Mouse (Mus musculus) spleen, embryonic (tissue): ENCODE results near the gene Stradb.
"Not testable (repeated sequence)": the region's sequence is repeated elsewhere in the genome, so short reads cannot be mapped to it uniquely, and the experiment has no call there.

Experiments
- CTCF ChIA-PET: fragments of 350-600 bp; sonication (Branson Sonifier 250); formaldehyde crosslinking; loops from one replicate; lab custom pipeline; 2022; lab: Charles Lee

Stradb gene

GRCm38 (mm10) chr1:58958789-58959526 is 14.4 kb upstream of the Stradb start:
- CTCF ChIA-PET: not testable (repeated sequence)

DNA sequence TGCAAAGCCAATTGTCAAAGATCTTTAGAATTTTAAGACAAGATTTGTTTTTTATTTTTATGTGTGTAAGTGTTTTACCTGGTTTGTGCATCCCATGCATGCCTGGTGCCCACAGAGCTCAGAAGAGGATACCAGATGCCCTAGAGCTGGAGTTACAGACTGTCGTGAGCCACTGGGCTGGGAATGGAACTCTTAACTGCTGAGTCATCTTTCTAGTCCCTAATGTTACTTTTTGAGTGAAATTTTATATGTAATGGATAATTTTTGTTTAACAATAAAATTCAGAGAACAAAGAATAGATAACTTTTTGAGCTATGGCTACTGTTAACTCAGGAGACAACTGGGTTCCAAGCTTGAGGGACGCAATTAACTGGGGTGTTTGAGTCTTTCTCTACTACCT is 13.6 kb upstream of the Stradb start:
- CTCF ChIA-PET: no interaction called here

DNA sequence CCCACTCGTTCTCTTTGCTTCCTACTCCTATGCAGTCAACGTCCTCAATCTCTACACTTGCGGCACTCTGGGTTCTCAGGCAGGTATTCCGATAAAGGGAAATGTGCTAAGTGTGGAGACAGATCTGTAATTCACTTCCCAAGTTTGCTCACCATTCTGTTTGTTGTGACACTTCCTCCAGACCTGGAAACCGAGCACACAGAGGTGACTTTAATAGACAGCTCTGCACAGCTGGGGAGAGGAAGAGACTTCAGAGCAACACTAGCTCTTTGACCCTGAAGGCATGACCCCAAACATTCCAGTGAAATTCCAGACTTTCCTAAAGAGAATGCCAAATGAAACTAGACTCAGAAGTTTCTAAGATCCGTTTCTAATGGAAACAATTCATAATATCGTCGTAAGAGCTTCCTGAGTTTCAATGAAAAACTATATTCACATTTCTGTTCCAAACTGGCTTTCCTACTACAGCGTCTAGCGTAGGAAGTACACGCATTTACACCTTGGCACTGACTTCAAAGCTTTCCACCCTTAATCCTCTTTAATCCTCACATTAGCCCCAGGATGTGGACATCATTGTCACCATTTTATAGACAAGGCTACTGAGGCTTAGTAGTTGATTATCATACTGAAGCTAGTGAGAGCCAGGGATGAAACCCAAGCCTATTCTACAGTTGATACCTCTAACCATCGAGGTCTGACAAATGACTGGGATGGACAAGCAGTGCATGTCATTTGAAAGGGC is 12.0 kb upstream of the Stradb start:
- CTCF ChIA-PET: no interaction called here

- CTCF ChIA-PET: no interaction called here
Measured at GRCm38 (mm10) chr1:58962418-58962817, 10.9 kb upstream of the Stradb start.

DNA sequence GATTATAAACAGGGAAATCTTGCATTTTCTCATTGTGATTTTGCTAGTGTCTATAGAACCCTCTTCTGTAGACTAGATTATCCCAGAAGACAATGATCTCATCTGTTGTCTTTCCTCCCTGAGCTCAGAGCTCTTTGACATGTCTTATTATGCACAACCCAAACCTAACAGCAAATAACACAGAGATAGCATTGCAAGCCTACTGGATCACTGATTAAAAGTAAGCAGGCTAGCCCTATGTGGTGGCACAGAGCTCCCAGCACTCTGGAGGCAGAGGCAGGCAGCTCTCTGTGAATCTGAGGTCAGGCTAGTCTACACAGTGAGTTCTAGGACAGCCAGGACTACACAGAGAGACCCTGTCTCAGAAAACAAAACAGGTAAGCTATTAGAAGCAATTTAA is 10.5 kb upstream of the Stradb start:
- CTCF ChIA-PET: no interaction called here

GRCm38 (mm10) chr1:58967534-58967933 is 5.8 kb upstream of the Stradb start:
- CTCF ChIA-PET: interaction anchor here (0.8 to 2.7 kb wide), 2 partner anchors 15 to 72 kb away, joined by 3 to 7 read pairs; no protein-coding TSS in a partner anchor

DNA sequence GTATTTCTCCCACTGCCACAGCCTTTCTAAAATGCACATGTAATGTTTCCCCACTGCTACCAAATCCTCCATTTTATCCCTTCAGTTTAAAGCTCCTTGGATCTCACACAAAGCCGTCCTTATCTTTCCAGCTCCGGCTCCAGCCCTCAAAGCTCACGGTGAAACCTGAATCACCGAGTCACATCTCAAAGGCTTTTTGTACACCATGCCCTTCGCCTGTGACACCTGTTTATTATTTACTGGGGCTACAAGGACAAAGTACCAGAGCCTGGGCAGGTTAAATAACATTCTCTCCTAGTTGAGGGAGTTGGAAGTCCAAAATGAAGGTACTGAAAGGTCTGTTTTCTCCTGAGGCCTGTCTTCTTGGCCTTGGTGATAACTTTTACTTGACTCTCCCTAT is 3.3 kb upstream of the Stradb start:
- CTCF ChIA-PET: interaction anchor here (2.7 kb wide), 1 partner anchor 18 kb away, joined by 7 read pairs; no protein-coding TSS in a partner anchor

DNA sequence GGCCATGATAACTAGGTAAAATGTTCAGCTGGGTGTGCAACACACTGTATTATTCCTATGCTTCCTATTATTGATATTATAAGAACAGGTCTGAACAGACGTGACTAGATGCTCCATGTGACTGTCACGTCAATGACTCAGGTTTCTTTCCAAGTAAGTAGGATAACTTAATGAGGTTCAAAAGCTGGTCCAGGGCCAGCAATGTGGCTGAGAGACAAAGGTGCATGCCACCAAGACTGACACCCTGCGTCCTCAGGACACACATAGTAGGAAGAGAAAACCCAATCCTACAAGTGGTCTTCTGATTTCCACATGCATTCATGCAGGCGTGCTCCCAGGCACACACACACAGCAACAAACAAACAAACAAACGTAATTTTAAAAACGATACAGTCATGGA is 2.2 kb upstream of the Stradb start:
- CTCF ChIA-PET: no interaction called here

DNA sequence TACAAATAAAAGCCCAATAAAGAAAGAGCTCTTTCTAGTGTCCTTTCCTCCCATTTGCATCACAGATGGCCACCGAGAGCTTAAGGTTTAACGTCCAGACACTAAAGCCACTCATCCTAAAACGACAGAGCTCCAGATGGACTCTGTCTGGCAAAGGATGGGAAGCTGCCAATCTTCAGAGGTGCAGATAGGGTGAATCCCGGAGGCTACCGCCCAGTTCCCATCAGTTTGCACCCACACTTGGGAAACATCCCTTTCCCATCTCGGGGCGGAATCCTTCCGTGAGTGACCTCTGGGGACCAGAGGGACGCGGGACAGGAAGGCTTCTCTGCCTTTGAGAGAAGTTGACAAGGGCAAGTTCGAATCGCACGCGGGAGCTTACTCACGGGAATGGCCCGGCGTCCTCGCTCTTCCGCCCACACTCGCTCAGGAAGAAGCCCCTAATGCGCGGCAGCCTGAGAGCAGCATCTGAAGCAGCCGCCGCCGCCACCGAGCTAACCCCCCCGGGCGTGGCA is 414 bp upstream of the Stradb start:
- CTCF ChIA-PET: interaction anchor here (0.7 to 1.0 kb wide), 2 partner anchors 9 to 77 kb away, joined by 3 to 5 read pairs; no protein-coding TSS in a partner anchor

DNA sequence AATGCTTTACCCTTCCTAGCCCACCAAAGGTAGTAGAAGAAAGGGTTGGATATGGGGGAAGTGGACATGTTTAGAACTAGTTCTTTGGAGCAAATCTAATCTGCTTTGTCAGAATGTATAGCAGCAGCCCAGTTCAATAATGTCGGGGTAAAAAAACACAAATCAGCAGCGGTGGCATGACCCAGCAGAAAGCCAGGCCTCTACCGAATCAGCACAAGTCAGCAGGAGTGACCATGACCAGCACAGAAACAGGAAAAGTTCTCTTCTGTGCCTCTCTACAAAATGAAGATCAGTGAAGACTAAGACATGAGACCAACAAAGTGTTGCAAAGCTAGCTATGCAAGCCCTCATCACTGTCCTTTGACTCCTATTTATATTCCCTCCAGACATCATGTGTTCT is 9.0 kb downstream of the Stradb start:
- CTCF ChIA-PET: no interaction called here

GRCm38 (mm10) chr1:58984586-58984985 is 11.3 kb downstream of the Stradb start:
- CTCF ChIA-PET: no interaction called here

- CTCF ChIA-PET: interaction anchor here (0.6 kb wide), 1 partner anchor 92 kb away, joined by 3 read pairs; no protein-coding TSS in a partner anchor
Measured at GRCm38 (mm10) chr1:58993144-58993543, 19.8 kb downstream of the Stradb start.

DNA sequence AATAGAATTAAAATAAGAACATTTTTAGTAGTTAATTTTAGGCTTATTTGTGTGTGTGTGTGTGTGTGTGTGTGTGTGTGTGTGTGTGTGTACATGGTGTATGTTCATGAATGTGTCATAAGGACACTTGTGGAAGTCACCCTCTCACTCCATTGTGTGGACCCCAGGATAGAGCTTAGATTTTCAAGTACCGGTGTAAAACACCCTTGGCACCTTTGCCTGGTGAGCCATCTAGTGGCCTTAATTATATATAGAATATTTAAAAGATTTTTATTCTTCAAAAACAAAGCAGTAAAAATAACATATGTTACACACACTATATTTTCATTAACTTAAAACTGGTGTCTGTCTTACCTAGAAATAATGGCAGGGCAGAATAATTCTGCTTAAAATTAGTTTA is 20.4 kb downstream of the Stradb start:
- CTCF ChIA-PET: interaction anchor here (0.6 kb wide), 2 partner anchors 93 to 181 kb away, joined by 3 read pairs; no protein-coding TSS in a partner anchor

- CTCF ChIA-PET: no interaction called here
Measured at GRCm38 (mm10) chr1:58995313-58995712, 22.0 kb downstream of the Stradb start.

DNA sequence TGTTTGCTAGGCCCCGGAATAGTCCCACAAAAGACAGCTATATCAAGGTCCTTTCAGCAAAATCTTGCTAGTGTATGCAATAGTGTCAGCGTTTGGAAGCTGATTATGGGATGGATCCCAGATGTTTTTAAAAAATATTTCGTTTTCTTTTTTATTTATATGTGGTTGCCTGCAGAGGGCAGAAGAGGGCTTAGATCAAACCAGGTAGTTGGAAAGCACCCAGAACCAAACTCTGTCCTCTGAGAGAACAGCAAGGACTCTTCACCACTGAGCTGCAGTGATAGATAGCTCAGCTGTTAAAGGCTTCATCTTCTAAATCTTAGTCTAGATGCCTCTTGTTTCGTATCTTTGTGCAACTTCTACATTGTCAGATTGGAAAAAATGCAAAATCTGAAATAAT is 35.9 kb downstream of the Stradb start:
- CTCF ChIA-PET: no interaction called here

DNA sequence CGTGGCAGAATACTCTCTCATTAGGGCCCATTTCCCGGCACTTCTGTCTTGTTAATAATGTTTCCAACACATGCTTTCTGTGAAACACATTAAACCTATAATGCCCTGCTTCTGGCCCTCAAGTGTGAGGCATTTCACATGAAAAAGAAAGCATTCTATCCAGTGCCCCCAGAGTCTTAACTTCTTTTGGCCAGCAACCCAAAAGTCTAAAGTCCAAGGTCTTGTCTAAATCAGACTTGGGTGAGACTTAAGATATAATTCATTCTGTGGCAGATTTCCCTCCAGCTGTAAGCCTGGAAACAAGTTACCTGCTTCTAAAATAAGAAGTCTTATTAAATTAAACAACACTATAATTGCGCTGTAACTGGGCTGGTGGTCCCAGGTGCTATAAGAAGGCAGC is 48.2 kb downstream of the Stradb start:
- CTCF ChIA-PET: no interaction called here

DNA sequence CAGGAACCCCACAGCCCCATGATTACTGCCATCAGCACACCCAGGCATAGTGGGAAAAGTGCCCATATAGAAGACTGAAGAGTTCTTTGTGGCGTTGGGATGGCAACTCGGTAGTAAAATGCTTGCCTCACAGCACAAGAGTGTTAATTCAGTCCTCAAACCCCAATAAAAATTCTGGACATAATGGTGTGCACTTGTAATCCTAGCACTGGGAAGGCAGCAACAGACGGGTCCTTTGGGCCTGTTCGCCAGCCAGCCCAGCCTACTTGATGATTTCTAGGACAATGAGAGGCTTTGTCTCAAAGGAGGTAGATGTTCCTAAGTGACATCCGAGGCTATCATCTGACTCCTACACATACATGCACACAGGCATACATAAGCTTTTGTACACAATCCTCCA is 64.4 kb downstream of the Stradb start:
- CTCF ChIA-PET: no interaction called here
